Mouse (Mus musculus): ENCODE data around the gene Asic1. TPM values are rescaled to one million over a fixed set of nuclear protein-coding genes. Genes with fewer than 3 reads are reported as not detected.
"Not testable (repeated sequence)": the region's sequence is repeated elsewhere in the genome, so short reads cannot be mapped to it uniquely, and the experiment has no call there.

The Asic1 gene
- total and polyA plus RNA-seq, 2 experiments from 2014 or later = 28.1 to 99.1 TPM

- Histone ChIP-seq H3K4me2 (ENCODE audit: low read depth) (peak overlapping the region; percentile 86), H3K9ac (peak overlapping the region; percentile 58), H3K9me3 (ENCODE audit: low read length) (no peaks in the 10 kb centered on the region), H3K4me1 (ENCODE audit: insufficient read depth) (no peaks in the 10 kb centered on the region), H3K27ac (ENCODE audit: low read depth, low read length) (peak overlapping the region; percentile 73), H3K36me3 (ENCODE audit: insufficient read depth) (peaks cover 29% of the 10 kb centered on the region), H3K27me3 (ENCODE audit: insufficient read depth, low read length) (no peaks in the 10 kb centered on the region), H3K4me3 (ENCODE audit: low read depth, low read length) (peak overlapping the region; percentile 74)
- TF ChIP-seq CTCF (IDR thresholded peaks at IDR 0.05; ENCODE audit: low read depth) = peak; percentile 76
- ATAC-seq (peak; percentile 25), DNase-seq (peak; percentile 85)
- 11% methylated on average over 16 of the region's 16 CpGs for WGBS
These were observed 54.3 kb downstream of the Asic1 start for GRCm38 (mm10) chr15:99724292-99725021.

GRCm38 (mm10) chr15:99725341-99726155 is 55.4 kb downstream of the Asic1 start, which contains the start of gene Cox14:
Gene Cox14 (plus strand): TSS chr15:99725618.
- no peaks in the 10 kb centered on the region for H3K27me3 ChIP-seq (ENCODE audit: insufficient read depth, low read length)
- peak; percentile 96 for TF ChIP-seq CTCF (IDR thresholded peaks at IDR 0.05; ENCODE audit: low read depth)
- peak within 1 kb of the TSS; percentile 89 for H3K27ac ChIP-seq (ENCODE audit: low read depth, low read length)
- peaks cover 28% of the 10 kb centered on the region for H3K36me3 ChIP-seq (ENCODE audit: insufficient read depth)
- peak within 1 kb of the TSS; percentile 74 for H3K4me3 ChIP-seq (ENCODE audit: low read depth, low read length)
- DNase-seq (peak; percentile 99), ATAC-seq (peak; percentile 96)
- WGBS = under 1% methylated on average over 68 of the region's 68 CpGs
- H3K9ac ChIP-seq = peak within 1 kb of the TSS; percentile 84
- H3K4me1 ChIP-seq (ENCODE audit: insufficient read depth) = no peaks in the 10 kb centered on the region
- peak within 1 kb of the TSS; percentile 86 for H3K4me2 ChIP-seq (ENCODE audit: low read depth)
- H3K9me3 ChIP-seq (ENCODE audit: low read length) = no peaks in the 10 kb centered on the region

- H3K9ac ChIP-seq = peak overlapping the region; percentile 84; the same call in 1 of the 2 replicates
- 77% methylated on average over 2 of the region's 2 CpGs for WGBS
These were observed 56.4 kb downstream of the Asic1 start for GRCm38 (mm10) chr15:99726549-99726948.

GRCm38 (mm10) chr15:99727039-99727438 is 56.9 kb downstream of the Asic1 start:
- ATAC-seq; H3K27ac ChIP-seq (ENCODE audit: low read depth, low read length): not testable (repeated sequence)
- 95% methylated on average over 4 of the region's 5 CpGs for WGBS

More at GRCm38 (mm10) chr15:99726549-99726948, 56.4 kb downstream of the Asic1 start:
- peaks cover 24% of the 10 kb centered on the region for H3K36me3 ChIP-seq (ENCODE audit: insufficient read depth)
- no peak for TF ChIP-seq CTCF (IDR thresholded peaks at IDR 0.05; ENCODE audit: low read depth)
- H3K27ac ChIP-seq (ENCODE audit: low read depth, low read length) = no peak overlapping the region
- no peak for DNase-seq
- no peak for ATAC-seq
- H3K27me3 ChIP-seq (ENCODE audit: insufficient read depth, low read length) = no peaks in the 10 kb centered on the region
- H3K4me1 ChIP-seq (ENCODE audit: insufficient read depth) = no peaks in the 10 kb centered on the region
- H3K9me3 ChIP-seq (ENCODE audit: low read length) = no peaks in the 10 kb centered on the region
- peak overlapping the region; percentile 74 for H3K4me3 ChIP-seq (ENCODE audit: low read depth, low read length)
- H3K4me2 ChIP-seq (ENCODE audit: low read depth) = peak overlapping the region; percentile 86

GRCm38 (mm10) chr15:99727525-99727924 is 57.4 kb downstream of the Asic1 start:
- no peak for DNase-seq
- H3K4me3 ChIP-seq (ENCODE audit: low read depth, low read length) = no peak overlapping the region
- no peaks in the 10 kb centered on the region for H3K27me3 ChIP-seq (ENCODE audit: insufficient read depth, low read length)
- H3K4me1 ChIP-seq (ENCODE audit: insufficient read depth) = no peaks in the 10 kb centered on the region
- ATAC-seq = no peak
- H3K27ac ChIP-seq (ENCODE audit: low read depth, low read length) = no peak overlapping the region
- WGBS = 96% methylated on average over 12 of the region's 12 CpGs
- no peaks in the 10 kb centered on the region for H3K9me3 ChIP-seq (ENCODE audit: low read length)
- H3K4me2 ChIP-seq (ENCODE audit: low read depth) = no peak overlapping the region
- peaks cover 18% of the 10 kb centered on the region for H3K36me3 ChIP-seq (ENCODE audit: insufficient read depth)
- no peak overlapping the region for H3K9ac ChIP-seq
- TF ChIP-seq CTCF (IDR thresholded peaks at IDR 0.05; ENCODE audit: low read depth) = no peak

More at GRCm38 (mm10) chr15:99727039-99727438, 56.9 kb downstream of the Asic1 start:
- not testable (repeated sequence) for H3K4me3 ChIP-seq (ENCODE audit: low read depth, low read length); H3K4me2 ChIP-seq (ENCODE audit: low read depth); DNase-seq; H3K9ac ChIP-seq; H3K4me1 ChIP-seq (ENCODE audit: insufficient read depth); H3K27me3 ChIP-seq (ENCODE audit: insufficient read depth, low read length); H3K9me3 ChIP-seq (ENCODE audit: low read length)
- peaks cover 23% of the 10 kb centered on the region for H3K36me3 ChIP-seq (ENCODE audit: insufficient read depth)

GRCm38 (mm10) chr15:99728211-99728610 is 58.0 kb downstream of the Asic1 start:
- no peak overlapping the region for H3K4me3 ChIP-seq (ENCODE audit: low read depth, low read length)
- peaks cover 16% of the 10 kb centered on the region for H3K36me3 ChIP-seq (ENCODE audit: insufficient read depth)
- no peak overlapping the region for H3K9ac ChIP-seq
- TF ChIP-seq CTCF (IDR thresholded peaks at IDR 0.05; ENCODE audit: low read depth) = no peak
- H3K4me2 ChIP-seq (ENCODE audit: low read depth) = no peak overlapping the region
- no peak for DNase-seq
- 95% methylated on average over 5 of the region's 5 CpGs for WGBS
- no peaks in the 10 kb centered on the region for H3K4me1 ChIP-seq (ENCODE audit: insufficient read depth)
- H3K27me3 ChIP-seq (ENCODE audit: insufficient read depth, low read length) = no peaks in the 10 kb centered on the region
- ATAC-seq = no peak
- H3K9me3 ChIP-seq (ENCODE audit: low read length) = no peaks in the 10 kb centered on the region
- H3K27ac ChIP-seq (ENCODE audit: low read depth, low read length) = no peak overlapping the region
